In genomic region chr3:21936616-21937015, GRCm38 (mm10) we compare ENCODE assay signal across 8 mouse cellular contexts.
A peak's percentile ranks its signal among the peaks of the same experiment; 100 is the strongest.
DNase-seq lines count a peak whose midpoint lies in the region; ATAC-seq and TF ChIP-seq lines count a peak whose summit lies in the region.

No protein-coding gene starts in this region.

- H3K27me3 ChIP-seq in heart, embryonic 14.5 days (ENCODE audit: control insufficient read depth, insufficient read depth, low read length) = no peaks in the 10 kb centered on the region
- H3K27me3 ChIP-seq in G1E (ENCODE audit: insufficient read depth, low read length) = peaks cover 15% of the 10 kb centered on the region; the same call in 1 of the 2 replicates
- no peaks in the 10 kb centered on the region for H3K27me3 ChIP-seq in limb, embryonic 11.5 days (ENCODE audit: control insufficient read depth, insufficient read depth, low read length)
- H3K27me3 ChIP-seq in neural tube, embryonic 11.5 days (ENCODE audit: control insufficient read depth, insufficient read depth, low read length) = no peaks in the 10 kb centered on the region

- H3K9me3 ChIP-seq in heart, embryonic 14.5 days (ENCODE audit: control insufficient read depth, low read length) = no peaks in the 10 kb centered on the region
- no peaks in the 10 kb centered on the region for H3K9me3 ChIP-seq in G1E (replicated peaks)
- H3K9me3 ChIP-seq in limb, embryonic 11.5 days (ENCODE audit: control insufficient read depth, low read length) = no peaks in the 10 kb centered on the region
- H3K9me3 ChIP-seq in neural tube, embryonic 11.5 days (ENCODE audit: control insufficient read depth, low read length) = no peaks in the 10 kb centered on the region

- intact Hi-C loops in heart, postnatal 25 days (cut with DNase I) = loop anchor here (1.0 to 10.0 kb wide), 9 partner anchors 16 to 1282 kb away; partner anchors contain the start of gene Tbl1xr1

- TF ChIP-seq CTCF in G1E (IDR thresholded peaks at IDR 0.05; ENCODE audit: low read depth, low read length) = no peak

- 0 out of 4 replicates have a peak overlapping the region, but pooled peaks of 1 of the 2 experiments have one; percentile 32 for H3K4me3 ChIP-seq in heart, embryonic 14.5 days (ENCODE audit: control insufficient read depth in 1 of 2, insufficient read depth in 1 of 2, low read depth in 1 of 2, low read length in 2 of 2)
- H3K4me3 ChIP-seq in G1E (ENCODE audit: low read depth, low read length) = peak overlapping the region; percentile 69; the same call in 1 of the 2 replicates
- no peak overlapping the region for H3K4me3 ChIP-seq in limb, embryonic 11.5 days (ENCODE audit: low read depth, low read length)
- no peak overlapping the region for H3K4me3 ChIP-seq in neural tube, embryonic 11.5 days (ENCODE audit: low read depth, low read length)

- DNase-seq in heart, postnatal 25 days (ENCODE audit: low spot score) = no peak
- DNase-seq in G1E (ENCODE audit: low spot score) = peak; percentile 15
- DNase-seq in limb, embryonic 11.5 days (ENCODE audit: low spot score) = peak; percentile 38
- DNase-seq in neural tube, embryonic 11.5 days (ENCODE audit: low spot score) = peak; percentile 31
- DNase-seq in adrenal gland, postnatal 25 days = no peak
- no peak for DNase-seq in urinary bladder, postnatal 25 days (ENCODE audit: low spot score)

- 39% methylated on average over 8 of the region's 8 CpGs for WGBS in heart, embryonic 14.5 days
- 15% methylated on average over 8 of the region's 8 CpGs for WGBS in limb, embryonic 11.5 days
- WGBS in neural tube, embryonic 11.5 days = 13% methylated on average over 8 of the region's 8 CpGs

- no peak overlapping the region for H3K9ac ChIP-seq in heart, embryonic 14.5 days (ENCODE audit: low read length)
- no peak overlapping the region for H3K9ac ChIP-seq in limb, embryonic 11.5 days (ENCODE audit: low read length)
- H3K9ac ChIP-seq in neural tube, embryonic 11.5 days (ENCODE audit: low read length) = peak overlapping the region; percentile 37; the same call in 1 of the 2 replicates

- no peak for ATAC-seq in heart, embryonic 14.5 days (ENCODE audit: insufficient number of reproducible peaks, insufficient read depth, low FRiP score, low read depth)
- ATAC-seq in G1E (ENCODE audit: extremely low read depth, insufficient number of reproducible peaks, low FRiP score, poor library complexity, severe bottlenecking) = no peak
- ATAC-seq in erythroid progenitor cell, adult 5-6 weeks (replicated peaks; ENCODE audit: low FRiP score, poor library complexity, severe bottlenecking) = 0 out of 2 replicates have a peak, but pooled peaks have one; percentile 22
- ATAC-seq in limb, embryonic 11.5 days (ENCODE audit: insufficient number of reproducible peaks, low FRiP score, low TSS enrichment, low read depth) = peak; percentile 6; the same call in 1 of the 2 replicates
- peak; percentile 10 for ATAC-seq in neural tube, embryonic 11.5 days (ENCODE audit: insufficient read depth, low FRiP score, low TSS enrichment)

- H3K4me2 ChIP-seq in heart, embryonic 14.5 days (ENCODE audit: low read length) = peak overlapping the region; percentile 58
- H3K4me2 ChIP-seq in limb, embryonic 11.5 days (ENCODE audit: low read depth, severe bottlenecking) = peak overlapping the region; percentile 27; the same call in 1 of the 2 replicates
- H3K4me2 ChIP-seq in neural tube, embryonic 11.5 days (ENCODE audit: low read depth) = peak overlapping the region; percentile 27

- peak overlapping the region in 1 of 2 experiments; percentile 78; a peak in 1 of 4 replicates for H3K27ac ChIP-seq in heart, embryonic 14.5 days (replicated peaks in 1 of 2; ENCODE audit: control insufficient read depth in 1 of 2, insufficient read depth in 1 of 2, low read depth in 2 of 2, low read length in 2 of 2)
- 0 out of 2 replicates have a peak overlapping the region, but pooled peaks have one; percentile 57 for H3K27ac ChIP-seq in limb, embryonic 11.5 days (replicated peaks; ENCODE audit: low read depth, low read length)
- H3K27ac ChIP-seq in neural tube, embryonic 11.5 days (ENCODE audit: low read depth, low read length) = peak overlapping the region; percentile 81

- peaks cover 16 to 34% of the 10 kb centered on the region in 2 experiments for H3K4me1 ChIP-seq in heart, embryonic 14.5 days (ENCODE audit: control insufficient read depth in 2 of 2, insufficient read depth in 2 of 2, low read length in 2 of 2)
- peaks cover 43% of the 10 kb centered on the region for H3K4me1 ChIP-seq in G1E (ENCODE audit: insufficient read depth, low read depth, low read length)
- H3K4me1 ChIP-seq in limb, embryonic 11.5 days (ENCODE audit: control insufficient read depth, insufficient read depth, low read length) = peaks cover 19% of the 10 kb centered on the region
- H3K4me1 ChIP-seq in neural tube, embryonic 11.5 days (ENCODE audit: control insufficient read depth, insufficient read depth, low read length) = peaks cover 18% of the 10 kb centered on the region

- H3K36me3 ChIP-seq in heart, embryonic 14.5 days (ENCODE audit: control insufficient read depth, insufficient read depth, low read length) = no peaks in the 10 kb centered on the region
- no peaks in the 10 kb centered on the region for H3K36me3 ChIP-seq in G1E (replicated peaks)
- no peaks in the 10 kb centered on the region for H3K36me3 ChIP-seq in limb, embryonic 11.5 days (ENCODE audit: control insufficient read depth, insufficient read depth, low read length)
- H3K36me3 ChIP-seq in neural tube, embryonic 11.5 days (ENCODE audit: control insufficient read depth, insufficient read depth, low read length) = no peaks in the 10 kb centered on the region

Comparison
In these comparisons a context has a peak if more than half of its experiments do, and no peak if none do; other contexts are left out.
1. ATAC-seq: peak in erythroid progenitor cell, adult 5-6 weeks (single experiment), limb, embryonic 11.5 days (single experiment) and neural tube, embryonic 11.5 days (single experiment); none in heart, embryonic 14.5 days (single experiment) and G1E (single experiment).
2. DNase-seq: peak in G1E (single experiment), limb, embryonic 11.5 days (single experiment) and neural tube, embryonic 11.5 days (single experiment); none in heart, postnatal 25 days (single experiment), adrenal gland, postnatal 25 days (single experiment) and urinary bladder, postnatal 25 days (single experiment).
3. Peak in every context shown above with its lines, with median percentiles within 50 percentile points of each other: H3K4me2 ChIP-seq.